Mouse (Mus musculus): ENCODE data around the gene Gm28557. TPM values are rescaled to one million over a fixed set of nuclear protein-coding genes. Genes with fewer than 3 reads are reported as not detected.
"Not testable (repeated sequence)": the region's sequence is repeated elsewhere in the genome, so short reads cannot be mapped to it uniquely, and the experiment has no call there.

The Gm28557 gene
- polyA plus RNA-seq (2012; rRNA removed), result 1.7 and 2.1 TPM in 2 replicates

DNA sequence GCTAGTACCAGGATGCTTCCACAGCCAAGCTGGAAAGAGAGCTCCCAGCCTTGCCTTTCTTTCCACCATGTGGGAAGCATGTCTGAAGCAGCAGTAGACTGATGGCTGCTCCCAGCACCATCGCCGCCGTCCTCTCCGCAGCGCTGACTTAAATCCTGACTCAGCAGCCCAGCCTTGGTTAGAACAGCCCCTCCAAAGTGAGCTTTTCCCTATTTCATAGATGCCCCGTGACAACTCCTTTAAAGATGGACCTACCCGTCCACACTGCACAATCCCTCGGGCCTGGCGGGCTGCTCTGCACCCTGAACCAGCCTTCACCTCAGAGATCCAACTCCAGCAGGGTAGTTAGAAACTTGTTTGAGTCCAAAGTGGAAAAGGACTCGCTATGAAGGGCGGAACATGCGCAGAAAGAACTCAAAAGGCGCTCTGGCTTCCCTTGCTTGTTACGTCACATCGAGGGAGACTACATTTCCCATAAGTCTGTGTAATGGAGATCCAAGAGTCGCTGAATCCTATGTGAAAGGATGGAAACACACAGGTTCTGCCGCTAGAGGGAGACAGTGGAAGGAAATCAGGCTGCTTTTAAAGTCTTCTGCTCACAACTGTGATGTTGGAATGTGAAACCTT is at the start of gene Gm28557:
Gene Gm28557, minus strand, starts transcription at position 411 of the 627 bp plus-strand sequence.
- TF ChIP-seq CTCF (IDR thresholded peaks at IDR 0.05; ENCODE audit: borderline replicate concordance, extremely low read depth, insufficient read depth, insufficient read length), result peak; percentile 79; the same call in 1 of the 2 replicates
- no peak for TF ChIP-seq POLR2A (IDR thresholded peaks at IDR 0.05; ENCODE audit: borderline replicate concordance, extremely low read depth, insufficient read depth, insufficient read length, poor library complexity, severe bottlenecking)
- peak; percentile 99 for DNase-seq (ENCODE audit: low read depth)

DNA sequence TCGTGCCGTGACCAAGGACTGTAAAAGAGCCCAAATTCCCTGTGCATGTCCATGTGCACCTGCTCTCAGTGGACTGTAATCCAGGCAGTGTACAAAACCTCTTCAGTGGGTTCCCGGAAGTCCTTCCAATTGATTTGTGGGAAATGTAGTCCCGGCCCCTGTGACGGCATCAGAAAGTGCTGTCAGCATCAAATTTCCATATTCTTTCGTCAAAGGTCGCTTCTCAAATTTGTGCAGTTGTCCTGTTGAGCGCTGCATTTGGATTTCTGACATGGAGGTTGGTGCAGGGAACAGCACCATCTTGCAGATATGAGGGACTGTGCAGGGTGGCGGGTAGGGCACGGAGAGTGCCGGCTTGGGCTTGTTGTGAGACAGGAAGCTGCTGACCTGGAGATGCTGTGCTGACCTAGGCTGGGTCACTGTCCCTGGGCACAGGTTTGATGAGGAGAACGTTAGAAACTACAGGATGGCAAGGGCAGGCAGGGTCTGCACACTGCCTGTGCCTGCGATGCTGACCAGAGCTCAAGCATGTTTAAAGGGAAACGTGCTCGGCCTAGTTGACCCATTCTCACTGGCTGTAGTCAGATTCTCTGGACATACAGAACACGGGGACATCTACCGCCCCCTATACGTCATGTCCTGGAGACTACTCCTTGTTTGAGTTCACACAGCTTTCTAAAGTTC is 19.8 kb upstream of the Gm28557 start:
- no peak; the same call in 1 of the 2 replicates for TF ChIP-seq POLR2A (IDR thresholded peaks at IDR 0.05; ENCODE audit: borderline replicate concordance, extremely low read depth, insufficient read depth, insufficient read length, poor library complexity, severe bottlenecking)
- TF ChIP-seq CTCF (IDR thresholded peaks at IDR 0.05; ENCODE audit: borderline replicate concordance, extremely low read depth, insufficient read depth, insufficient read length), result peak; percentile 12; the same call in 1 of the 2 replicates
- peak; percentile 97 for DNase-seq (ENCODE audit: low read depth)

DNA sequence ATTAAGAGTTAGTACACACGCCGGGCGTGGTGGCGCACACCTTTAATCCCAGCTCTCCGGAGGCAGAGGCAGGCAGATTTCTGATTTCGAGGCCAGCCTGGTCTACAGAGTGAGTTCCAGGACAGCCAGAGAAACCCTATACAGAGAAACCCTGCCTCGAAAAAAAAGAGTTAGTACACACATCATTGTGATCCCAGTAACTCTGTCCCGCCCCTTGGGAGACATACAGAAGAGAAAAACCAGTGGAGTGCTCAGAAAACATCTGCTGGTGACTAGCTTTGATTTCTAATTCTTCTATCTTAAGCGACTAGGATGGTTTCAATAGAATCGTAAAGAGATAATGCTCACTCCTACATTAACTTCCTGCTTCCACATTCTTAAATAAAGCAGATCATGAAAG is 19.1 kb upstream of the Gm28557 start:
- not testable (repeated sequence) for DNase-seq (ENCODE audit: low read depth)

DNA sequence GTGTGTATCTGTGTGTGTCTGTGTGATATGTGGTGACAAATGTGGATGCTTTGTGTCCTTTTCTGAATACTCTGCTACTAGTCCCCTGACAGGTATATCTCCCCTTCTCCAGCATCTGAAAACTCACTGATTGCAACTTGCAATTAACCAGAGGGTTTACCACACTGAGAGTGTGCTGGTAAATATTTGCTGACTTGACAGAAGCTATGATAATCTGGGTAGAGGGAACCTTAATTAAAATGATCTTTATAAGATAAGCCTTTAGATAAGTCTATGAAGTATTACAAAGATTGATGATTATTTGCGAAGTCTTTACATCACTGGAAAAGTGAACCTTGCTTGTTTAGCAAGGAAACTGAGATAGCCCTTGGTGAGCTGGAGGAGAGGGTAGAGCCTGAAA is 16.1 kb upstream of the Gm28557 start:
- TF ChIP-seq POLR2A (IDR thresholded peaks at IDR 0.05; ENCODE audit: borderline replicate concordance, extremely low read depth, insufficient read depth, insufficient read length, poor library complexity, severe bottlenecking), result no peak
- no peak for TF ChIP-seq CTCF (IDR thresholded peaks at IDR 0.05; ENCODE audit: borderline replicate concordance, extremely low read depth, insufficient read depth, insufficient read length)
- no peak for DNase-seq (ENCODE audit: low read depth)

DNA sequence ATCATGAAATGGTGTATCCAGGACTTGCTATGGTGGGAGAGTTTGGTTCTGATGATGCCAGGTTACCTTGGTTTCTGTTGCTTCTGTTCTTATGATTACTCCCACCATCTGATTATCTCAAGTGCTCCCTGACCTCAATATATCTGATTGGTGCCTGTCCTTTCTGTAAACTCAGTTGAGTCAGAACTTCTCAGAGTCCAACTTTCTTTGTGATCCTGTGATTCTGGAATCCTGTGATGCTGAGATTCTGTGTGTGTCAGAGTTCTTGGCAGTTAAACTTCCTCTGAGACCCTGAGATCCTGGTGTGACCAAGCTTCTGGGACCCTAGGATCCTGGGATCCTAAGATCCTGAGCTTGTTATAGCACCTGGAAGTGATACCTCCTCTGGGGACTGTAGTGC is 13.0 kb upstream of the Gm28557 start, which contains the start of gene Zfp759:
Gene Zfp759, plus strand, starts transcription at position 301 of the 400 bp plus-strand sequence.
- DNase-seq (ENCODE audit: low read depth), result not testable (repeated sequence)

DNA sequence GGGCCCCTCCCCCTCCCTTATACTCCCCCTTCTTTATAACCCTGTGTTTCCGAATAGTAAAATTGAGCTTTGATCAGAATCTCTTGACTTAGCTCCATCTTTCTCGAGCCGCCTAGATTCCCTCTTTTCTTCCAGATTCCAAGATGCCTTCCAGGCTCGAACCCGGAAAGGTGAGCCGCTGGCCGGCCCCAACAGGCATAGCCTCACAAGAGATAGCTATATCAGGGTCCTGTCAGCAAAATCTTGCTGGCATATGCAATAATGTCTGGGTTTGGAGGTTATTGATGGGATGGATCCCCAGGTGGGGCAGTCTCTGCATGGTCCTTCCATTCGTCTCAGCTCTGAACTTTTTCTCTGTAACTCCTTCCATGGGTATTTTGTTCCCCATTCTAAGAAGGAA is 7.8 kb upstream of the Gm28557 start, which contains the start of gene Rslcan18:
Gene Rslcan18, minus strand, starts transcription at position 101 of the 400 bp plus-strand sequence.
- not testable (repeated sequence) for DNase-seq (ENCODE audit: low read depth)

DNA sequence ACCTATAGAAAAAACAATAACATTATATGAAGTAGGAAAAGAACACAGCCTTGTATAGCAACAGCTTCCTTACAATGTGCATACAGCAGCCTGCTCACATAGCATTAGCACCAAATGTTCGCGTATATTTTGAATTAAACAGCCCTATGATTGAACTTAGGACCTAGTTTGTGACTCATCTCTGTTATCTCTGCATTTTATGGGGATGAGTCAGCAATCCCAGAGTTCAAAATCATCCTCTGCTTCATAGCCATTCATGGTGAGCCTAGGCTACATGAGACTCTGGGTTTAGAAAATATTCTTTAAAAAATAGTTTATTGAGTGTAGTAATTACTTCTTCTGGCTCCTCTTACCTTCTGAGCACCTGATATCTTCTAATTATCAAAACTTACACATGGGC is 4.9 kb upstream of the Gm28557 start:
- TF ChIP-seq CTCF (IDR thresholded peaks at IDR 0.05; ENCODE audit: borderline replicate concordance, extremely low read depth, insufficient read depth, insufficient read length) (no peak), POLR2A (IDR thresholded peaks at IDR 0.05; ENCODE audit: borderline replicate concordance, extremely low read depth, insufficient read depth, insufficient read length, poor library complexity, severe bottlenecking) (no peak)
- DNase-seq (ENCODE audit: low read depth), result no peak

DNA sequence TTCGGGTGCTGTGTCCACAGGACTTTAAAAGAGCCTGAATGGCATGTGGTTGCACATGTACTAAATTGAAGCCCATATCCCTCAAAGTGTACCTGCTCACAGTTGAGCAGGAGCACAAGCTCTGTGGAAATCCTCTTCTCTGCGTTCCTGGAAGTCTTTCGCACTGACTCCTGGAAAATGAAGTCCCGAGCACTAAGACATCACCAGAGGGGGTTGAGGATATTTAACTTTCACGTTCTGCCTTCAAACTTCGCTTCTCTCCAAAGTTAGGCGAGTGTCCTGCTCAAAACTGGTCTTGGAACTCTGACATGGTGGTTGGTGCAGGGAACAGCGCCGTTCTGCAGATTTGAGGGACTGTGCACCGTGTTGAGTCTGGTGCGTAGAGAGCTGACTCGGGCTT is 3.7 kb upstream of the Gm28557 start:
- DNase-seq (ENCODE audit: low read depth), result no peak
- TF ChIP-seq CTCF (IDR thresholded peaks at IDR 0.05; ENCODE audit: borderline replicate concordance, extremely low read depth, insufficient read depth, insufficient read length) (no peak), POLR2A (IDR thresholded peaks at IDR 0.05; ENCODE audit: borderline replicate concordance, extremely low read depth, insufficient read depth, insufficient read length, poor library complexity, severe bottlenecking) (no peak)

DNA sequence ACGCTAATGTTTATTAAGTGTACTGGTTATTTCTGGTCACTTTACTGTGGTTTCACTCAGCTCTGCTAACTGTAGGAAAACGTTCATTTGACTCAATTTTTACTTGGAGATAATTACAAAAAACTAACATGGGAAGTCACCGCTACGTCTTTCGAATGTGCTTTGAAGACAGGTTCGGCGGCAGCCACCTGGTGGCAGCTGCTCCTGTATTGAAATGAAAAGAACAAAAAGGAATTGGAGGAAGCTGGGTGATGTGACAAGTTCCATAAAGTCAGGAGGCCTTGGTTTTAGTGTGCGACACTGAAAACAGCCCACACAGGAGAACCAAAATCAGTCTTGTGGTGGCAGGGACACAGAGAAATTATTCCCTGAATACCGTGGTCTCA is 410 bp upstream of the Gm28557 start:
- no peak for DNase-seq (ENCODE audit: low read depth)
- peak; percentile 57; the same call in 1 of the 2 replicates for TF ChIP-seq CTCF (IDR thresholded peaks at IDR 0.05; ENCODE audit: borderline replicate concordance, extremely low read depth, insufficient read depth, insufficient read length)
- no peak for TF ChIP-seq POLR2A (IDR thresholded peaks at IDR 0.05; ENCODE audit: borderline replicate concordance, extremely low read depth, insufficient read depth, insufficient read length, poor library complexity, severe bottlenecking)

DNA sequence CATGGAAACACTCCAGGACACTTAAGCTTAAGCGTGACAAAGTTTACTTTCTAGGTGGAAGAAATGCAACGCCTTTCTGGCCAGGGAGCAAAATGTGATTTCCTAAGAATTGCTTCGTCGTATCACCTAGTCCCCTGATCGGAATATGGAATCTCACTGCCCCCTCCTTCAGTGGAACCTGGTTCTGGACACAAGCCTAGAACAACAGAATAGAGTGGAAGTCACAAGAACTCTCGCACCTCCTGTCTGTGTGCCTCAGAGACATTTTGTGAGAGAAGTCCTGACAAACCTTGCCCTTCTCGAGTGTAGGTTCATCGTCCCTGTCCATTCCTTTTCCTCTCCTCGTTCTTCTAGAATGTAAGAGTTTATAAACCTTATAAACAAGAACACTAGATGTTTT is 723 bp downstream of the Gm28557 start:
- no peak for DNase-seq (ENCODE audit: low read depth)
- TF ChIP-seq CTCF (IDR thresholded peaks at IDR 0.05; ENCODE audit: borderline replicate concordance, extremely low read depth, insufficient read depth, insufficient read length) (no peak), POLR2A (IDR thresholded peaks at IDR 0.05; ENCODE audit: borderline replicate concordance, extremely low read depth, insufficient read depth, insufficient read length, poor library complexity, severe bottlenecking) (no peak)

DNA sequence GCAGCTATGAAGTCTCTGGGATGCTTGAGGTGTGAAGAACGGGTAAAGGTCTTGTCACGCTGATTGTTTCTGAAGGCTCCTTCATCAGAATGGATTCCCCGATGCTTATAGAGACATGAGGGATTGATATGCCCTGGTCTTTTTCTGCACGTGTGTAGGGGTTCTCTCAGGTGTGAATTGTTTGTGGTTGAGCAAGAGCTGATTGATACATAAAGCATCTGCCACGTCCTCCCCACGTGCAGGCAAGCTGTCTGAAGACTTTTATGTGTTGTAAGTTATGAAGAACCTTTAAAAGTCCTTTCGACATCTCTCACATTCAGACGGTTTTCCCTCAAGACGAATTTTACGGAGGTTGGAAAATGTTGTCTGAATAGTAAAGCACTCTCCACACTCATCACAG is 10.5 kb downstream of the Gm28557 start, which contains the start of gene Zfp708:
Gene Zfp708, minus strand, starts transcription at position 101 of the 400 bp plus-strand sequence.
- no peak for DNase-seq (ENCODE audit: low read depth)
- no peak for TF ChIP-seq POLR2A (IDR thresholded peaks at IDR 0.05; ENCODE audit: borderline replicate concordance, extremely low read depth, insufficient read depth, insufficient read length, poor library complexity, severe bottlenecking)
- no peak for TF ChIP-seq CTCF (IDR thresholded peaks at IDR 0.05; ENCODE audit: borderline replicate concordance, extremely low read depth, insufficient read depth, insufficient read length)

DNA sequence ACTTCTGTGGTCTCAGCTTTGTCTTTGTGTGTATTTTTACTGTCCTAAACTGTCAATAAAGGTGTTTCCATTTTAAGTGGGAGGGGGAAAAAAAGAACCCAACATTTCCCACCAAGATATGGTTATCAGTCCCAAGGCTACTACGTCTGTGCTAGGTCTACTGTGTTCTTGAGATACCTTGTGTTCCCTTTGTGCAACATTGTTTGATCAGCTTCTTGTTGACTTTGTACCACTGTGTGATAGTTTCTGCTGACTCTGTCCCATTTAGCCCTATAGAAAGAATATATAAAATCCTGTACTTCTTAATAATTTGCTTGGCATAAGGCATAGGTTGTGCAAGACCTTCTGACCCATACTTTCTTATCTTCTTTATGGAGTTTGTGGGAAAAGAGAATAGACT is 18.2 kb downstream of the Gm28557 start:
- DNase-seq (ENCODE audit: low read depth), result no peak
- TF ChIP-seq CTCF (IDR thresholded peaks at IDR 0.05; ENCODE audit: borderline replicate concordance, extremely low read depth, insufficient read depth, insufficient read length), result no peak
- TF ChIP-seq POLR2A (IDR thresholded peaks at IDR 0.05; ENCODE audit: borderline replicate concordance, extremely low read depth, insufficient read depth, insufficient read length, poor library complexity, severe bottlenecking), result no peak
